25 mouse cellular contexts compared by ENCODE assay signal in genomic region chr2:58790361-58790760, GRCm38 (mm10).
"Had no signal": no experiment of that assay in that cellular context is flagged by ENCODE, and none has a peak within 500 bp of the region (broad histone marks: within the 10 kb centered on the region; RNA-seq: fewer than 3 reads in every experiment).

No protein-coding gene starts in this region.

- DNase-seq: gastrocnemius, postnatal 14 days; gastrocnemius, postnatal 36 days; heart, adult 11 months; heart, adult 2 months; heart, postnatal 14 days; heart, postnatal 36 days; kidney, adult 11 months; kidney, adult 2 months; kidney, postnatal 10 days; kidney, postnatal 25 days; kidney, postnatal 4 days; liver; liver, embryonic 13.5 days had no signal

- H3K4me3 ChIP-seq: heart, adult 2 months; heart, embryonic 13.5 days; heart, embryonic 15.5 days; hindbrain, embryonic 13.5 days; hindbrain, embryonic 15.5 days; layer of hippocampus, adult 2 months; left cerebral cortex, adult 2 months; limb, embryonic 10.5 days; limb, embryonic 12.5 days; liver, embryonic 13.5 days; liver, embryonic 15.5 days had no signal

- H3K9ac ChIP-seq: heart, embryonic 13.5 days; heart, embryonic 15.5 days; hindbrain, embryonic 13.5 days; hindbrain, embryonic 15.5 days; limb, embryonic 12.5 days; liver, embryonic 13.5 days; liver, embryonic 15.5 days had no signal

- H3K4me1 ChIP-seq: hindbrain, embryonic 13.5 days; liver, embryonic 13.5 days; liver, embryonic 15.5 days had no signal

- H3K4me2 ChIP-seq: heart, embryonic 11.5 days; heart, embryonic 13.5 days; heart, embryonic 15.5 days; hindbrain, embryonic 13.5 days; hindbrain, embryonic 15.5 days; limb, embryonic 12.5 days; liver, embryonic 13.5 days; liver, embryonic 15.5 days had no signal

- H3K36me3 ChIP-seq: heart, embryonic 13.5 days; heart, embryonic 15.5 days; hindbrain, embryonic 13.5 days; hindbrain, embryonic 15.5 days; limb, embryonic 10.5 days; limb, embryonic 12.5 days; liver, embryonic 13.5 days; liver, embryonic 15.5 days had no signal

- H3K27ac ChIP-seq: heart, adult 2 months; heart, embryonic 13.5 days; heart, embryonic 15.5 days; hindbrain, embryonic 13.5 days; hindbrain, embryonic 15.5 days; hindbrain, postnatal 0 days; layer of hippocampus, adult 2 months; left cerebral cortex, adult 2 months; limb, embryonic 10.5 days; limb, embryonic 12.5 days; liver, embryonic 13.5 days; liver, embryonic 15.5 days had no signal

- H3K27me3 ChIP-seq: heart, embryonic 13.5 days; heart, embryonic 15.5 days; hindbrain, embryonic 13.5 days; hindbrain, embryonic 15.5 days; limb, embryonic 12.5 days; liver, embryonic 13.5 days; liver, embryonic 15.5 days had no signal

- H3K9me3 ChIP-seq: heart, embryonic 13.5 days; heart, embryonic 15.5 days; hindbrain, embryonic 13.5 days; hindbrain, embryonic 15.5 days; limb, embryonic 10.5 days; limb, embryonic 12.5 days; liver, embryonic 13.5 days; liver, embryonic 15.5 days had no signal

- ATAC-seq: hindbrain, postnatal 0 days; intestine, embryonic 16.5 days had no signal
